Mouse (Mus musculus) forebrain, embryonic 11.5 days (tissue): ENCODE results near the gene Zfp280c. TPM values are rescaled to one million over a fixed set of nuclear protein-coding genes. Genes with fewer than 3 reads are reported as not detected.

ENCODE experiments used
- ATAC-seq: fragments of 200-750 bp; cut with Nextera tagmentation; replicated peaks from 2 replicates; pipeline ENCODE4 v1.8.0; 2017; ENCODE audit warnings: moderate TSS enrichment; ENCODE audit not compliant: low FRiP score
- DNase-seq: peaks from one replicate; pipeline ENCODE4 v3.0.0-alpha.2; 2017; ENCODE audit warnings: low spot score
- H3K27ac ChIP-seq: fragments of 300-500 bp; sonication (generic); 2 replicates; pipeline ENCODE4 v1.5.1; 2014; ENCODE audit warnings: low read depth, low read length
- H3K27me3 ChIP-seq: fragments of 300-500 bp; sonication (generic); 2 replicates; pipeline ENCODE4 v1.6.1; 2014; ENCODE audit warnings: mild to moderate bottlenecking, low read length, mixed read lengths; ENCODE audit not compliant: control insufficient read depth, insufficient read depth
- H3K36me3 ChIP-seq: fragments of 300-500 bp; sonication (generic); 2 replicates; pipeline ENCODE4 v1.6.1; 2014; ENCODE audit warnings: mild to moderate bottlenecking, low read length, moderate library complexity, mixed read lengths; ENCODE audit not compliant: control insufficient read depth, insufficient read depth
- H3K4me1 ChIP-seq: fragments of 300-500 bp; sonication (generic); replicated peaks from 2 replicates; pipeline ENCODE4 v1.6.1; 2014; ENCODE audit warnings: low read length, mixed read lengths; ENCODE audit not compliant: control insufficient read depth, insufficient read depth
- H3K4me2 ChIP-seq: fragments of 300-500 bp; sonication (generic); 2 replicates; pipeline ENCODE4 v1.6.1; 2014; ENCODE audit warnings: low read depth, mild to moderate bottlenecking, low read length, moderate library complexity, mixed read lengths; ENCODE audit not compliant: severe bottlenecking
- H3K4me3 ChIP-seq: fragments of 300-500 bp; sonication (generic); 2 replicates; pipeline ENCODE4 v1.5.1; 2014; ENCODE audit warnings: low read depth, low read length
- H3K9ac ChIP-seq: fragments of 300-500 bp; sonication (generic); 2 replicates; pipeline ENCODE4 v1.6.1; 2014; ENCODE audit warnings: low read length
- H3K9me3 ChIP-seq: fragments of 300-500 bp; sonication (generic); 2 replicates; pipeline ENCODE4 v1.6.1; 2016; ENCODE audit warnings: low read length, mixed read lengths; ENCODE audit not compliant: control insufficient read depth
- WGBS: fragments of 180-500 bp; shearing (Covaris S2); extraction: QIAGEN DNeasy Blood & Tissue Kit; methylation state at CpG from one replicate; pipeline ENCODE4 v1.1.7; 2014; 5-methylcytosine and 5-hydroxymethylcytosine counted together
- polyA plus RNA-seq: library from polyadenylated mRNA; unstranded; fragments of >200 nt; fragmentation: Nextera tagmentation; extraction: Ambion mirVana; gene quantifications from 2 replicates; pipeline ENCODE4 v1.2.1, GENCODE M21; 2014

Zfp280c gene
- polyA plus RNA-seq, result 19.4 and 25.1 TPM in 2 replicates

DNA sequence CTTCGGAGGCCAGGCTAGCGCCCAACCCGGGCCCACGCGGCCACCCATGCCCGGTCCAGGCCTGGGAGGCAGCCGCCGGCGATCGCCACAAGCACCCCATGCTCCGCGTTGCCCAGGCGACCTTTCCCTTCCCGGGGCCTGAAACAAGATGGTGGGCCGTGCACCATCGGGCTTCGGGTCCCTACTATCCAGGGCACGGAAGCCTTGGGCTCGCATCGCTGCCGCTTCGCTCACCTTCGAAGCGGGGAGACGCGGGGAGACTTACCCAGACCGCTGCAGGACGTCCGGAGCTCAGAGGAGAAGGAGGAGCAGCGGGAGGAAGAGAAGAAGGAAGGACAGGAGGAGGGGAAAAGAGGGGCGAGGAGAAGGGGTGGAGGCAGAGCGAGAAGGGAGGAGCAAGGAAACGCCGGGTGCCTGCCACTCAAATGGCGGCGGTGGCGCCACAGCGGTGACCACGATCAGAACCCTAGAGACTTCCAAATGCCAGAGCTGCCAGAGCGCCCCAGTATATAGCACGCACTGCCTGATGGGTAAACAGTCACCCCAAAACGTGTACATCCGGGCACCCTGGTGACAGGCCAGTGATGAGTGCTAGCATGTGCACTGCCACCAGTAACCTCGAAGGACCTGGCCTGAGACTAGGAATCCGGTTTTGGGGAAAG is at the start of gene Zfp280c:
Gene Zfp280c (minus strand): TSS at position 406 of the 662 bp plus-strand sequence.
- Histone ChIP-seq H3K27ac (peak within 1 kb of the TSS; percentile 77), H3K4me3 (peak within 1 kb of the TSS; percentile 57), H3K9me3 (no peaks in the 10 kb centered on the region), H3K9ac (peak within 1 kb of the TSS; percentile 79), H3K36me3 (no peaks in the 10 kb centered on the region; the same call in 1 of the 2 replicates), H3K4me1 (no peaks in the 10 kb centered on the region), H3K27me3 (no peaks in the 10 kb centered on the region), H3K4me2 (peak within 1 kb of the TSS; percentile 42)
- DNase-seq, result peak; percentile 81
- WGBS, result 14% methylated on average over 45 of the region's 45 CpGs
- peak; percentile 93 for ATAC-seq

DNA sequence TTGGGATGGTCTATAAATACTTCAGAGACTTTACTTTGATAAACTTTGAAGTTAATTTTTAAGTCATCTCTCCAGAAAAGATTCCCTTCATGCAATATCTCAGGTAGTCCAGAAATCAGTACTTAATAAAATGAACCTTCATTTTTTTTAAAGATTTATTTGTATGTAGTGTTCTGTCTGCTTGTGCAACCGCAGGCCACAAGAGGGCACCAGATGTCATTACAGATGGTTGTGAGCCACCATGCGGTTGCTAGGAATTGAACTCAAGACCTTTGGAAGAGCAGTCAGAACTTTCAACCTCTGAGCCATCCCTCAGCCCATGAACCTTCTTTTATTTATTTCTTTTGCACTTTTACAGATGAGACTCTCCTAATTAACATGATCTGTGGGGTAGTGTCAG is 42.7 kb upstream of the Zfp280c start:
- Histone ChIP-seq H3K36me3 (no peaks in the 10 kb centered on the region), H3K4me2 (no peak overlapping the region), H3K27me3 (no peaks in the 10 kb centered on the region), H3K9ac (no peak overlapping the region), H3K27ac (no peak overlapping the region), H3K4me3 (no peak overlapping the region), H3K9me3 (no peaks in the 10 kb centered on the region), H3K4me1 (no peaks in the 10 kb centered on the region)
- ATAC-seq (no peak), DNase-seq (no peak)
- 55% methylated on average over 2 of the region's 2 CpGs for WGBS

GRCm38 (mm10) chrX:48624054-48624420 is 29.7 kb upstream of the Zfp280c start:
- WGBS, result 26% methylated on average over 9 of the region's 9 CpGs
- H3K27ac ChIP-seq, result peak overlapping the region; percentile 87; the same call in 1 of the 2 replicates
- no peak; the same call in 1 of the 2 replicates for ATAC-seq

GRCm38 (mm10) chrX:48623379-48624053 is 29.2 kb upstream of the Zfp280c start, which contains the start of gene Slc25a14:
Gene Slc25a14, plus strand, starts transcription at chrX:48623413.
- peak; percentile 81 for DNase-seq
- H3K4me1 ChIP-seq, result no peaks in the 10 kb centered on the region
- WGBS, result 15% methylated on average over 32 of the region's 38 CpGs
- peak within 1 kb of the TSS; percentile 87 for H3K27ac ChIP-seq
- H3K36me3 ChIP-seq, result no peaks in the 10 kb centered on the region
- H3K9me3 ChIP-seq, result no peaks in the 10 kb centered on the region
- peak; percentile 96 for ATAC-seq
- peak within 1 kb of the TSS; percentile 47 for H3K4me2 ChIP-seq
- H3K27me3 ChIP-seq, result no peaks in the 10 kb centered on the region
- H3K9ac ChIP-seq, result peak within 1 kb of the TSS; percentile 58
- peak within 1 kb of the TSS; percentile 52 for H3K4me3 ChIP-seq

More at GRCm38 (mm10) chrX:48624054-48624420, 29.7 kb upstream of the Zfp280c start:
- Histone ChIP-seq H3K4me1 (no peaks in the 10 kb centered on the region), H3K9me3 (no peaks in the 10 kb centered on the region), H3K4me3 (peak overlapping the region; percentile 52), H3K4me2 (peak overlapping the region; percentile 47), H3K9ac (peak overlapping the region; percentile 58; the same call in 1 of the 2 replicates), H3K27me3 (no peaks in the 10 kb centered on the region), H3K36me3 (no peaks in the 10 kb centered on the region)
- DNase-seq, result no peak

DNA sequence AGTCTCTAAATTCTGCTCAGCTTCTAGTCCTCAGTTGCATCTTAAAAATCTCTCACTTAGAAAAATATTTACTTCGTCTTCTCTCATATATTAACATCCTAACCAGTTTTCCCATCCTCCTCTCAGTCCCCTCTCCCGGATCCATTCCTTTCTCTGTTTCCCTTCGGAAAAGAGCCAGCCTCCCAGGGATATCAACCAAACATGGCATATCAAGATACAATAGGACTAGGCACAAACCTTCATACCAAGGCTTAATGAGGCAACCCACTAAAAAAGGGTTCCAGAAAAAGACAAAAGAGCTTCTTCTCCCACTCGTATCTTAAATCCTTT is 28.7 kb upstream of the Zfp280c start:
- Histone ChIP-seq H3K27ac (peak overlapping the region; percentile 87), H3K36me3 (no peaks in the 10 kb centered on the region), H3K9ac (peak overlapping the region; percentile 58), H3K4me3 (peak overlapping the region; percentile 52), H3K9me3 (no peaks in the 10 kb centered on the region), H3K27me3 (no peaks in the 10 kb centered on the region), H3K4me2 (peak overlapping the region; percentile 41), H3K4me1 (no peaks in the 10 kb centered on the region)
- DNase-seq (no peak), ATAC-seq (no peak; the same call in 1 of the 2 replicates)
- 19% methylated on average over 4 of the region's 4 CpGs for WGBS

DNA sequence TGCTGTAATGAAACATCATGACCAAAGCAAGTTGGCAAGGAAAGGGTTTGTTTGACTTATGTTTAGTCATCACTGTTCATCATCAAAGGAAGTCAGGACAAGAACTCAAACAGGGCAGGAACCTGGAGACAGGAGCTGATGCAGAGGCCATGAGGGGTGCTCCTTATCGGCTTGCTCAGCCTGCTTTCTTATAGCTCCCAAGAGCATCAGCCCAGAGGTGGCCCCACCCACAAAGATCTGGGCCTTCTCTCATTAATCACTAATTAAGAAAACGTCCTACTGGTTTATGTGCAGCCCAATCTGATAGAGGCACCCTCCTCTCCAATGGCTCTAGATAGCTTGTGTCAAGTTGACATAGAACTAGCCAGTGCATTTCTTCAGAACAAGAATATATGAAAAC is 10.6 kb upstream of the Zfp280c start:
- Histone ChIP-seq H3K4me1 (no peaks in the 10 kb centered on the region), H3K4me2 (no peak overlapping the region), H3K36me3 (no peaks in the 10 kb centered on the region), H3K9ac (no peak overlapping the region), H3K4me3 (no peak overlapping the region), H3K27ac (no peak overlapping the region), H3K27me3 (no peaks in the 10 kb centered on the region), H3K9me3 (no peaks in the 10 kb centered on the region)
- 63% methylated on average over 2 of the region's 2 CpGs for WGBS
- ATAC-seq, result no peak
- DNase-seq, result no peak

GRCm38 (mm10) chrX:48596906-48597305 is 2.6 kb upstream of the Zfp280c start:
- H3K9ac ChIP-seq, result no peak overlapping the region
- H3K4me2 ChIP-seq, result no peak overlapping the region
- H3K27ac ChIP-seq, result no peak overlapping the region
- ATAC-seq (no peak), DNase-seq (no peak)
- no peak overlapping the region for H3K4me3 ChIP-seq
- no peaks in the 10 kb centered on the region for H3K27me3 ChIP-seq
- no peaks in the 10 kb centered on the region for H3K4me1 ChIP-seq
- 93% methylated on average over 5 of the region's 5 CpGs for WGBS
- H3K9me3 ChIP-seq, result no peaks in the 10 kb centered on the region
- no peaks in the 10 kb centered on the region for H3K36me3 ChIP-seq

GRCm38 (mm10) chrX:48596053-48596452 is 1.7 kb upstream of the Zfp280c start:
- H3K9ac ChIP-seq, result no peak overlapping the region
- no peak overlapping the region for H3K27ac ChIP-seq
- H3K36me3 ChIP-seq, result no peaks in the 10 kb centered on the region
- DNase-seq, result no peak
- H3K4me3 ChIP-seq, result no peak overlapping the region
- no peaks in the 10 kb centered on the region for H3K9me3 ChIP-seq
- H3K27me3 ChIP-seq, result no peaks in the 10 kb centered on the region
- H3K4me2 ChIP-seq, result no peak overlapping the region
- H3K4me1 ChIP-seq, result no peaks in the 10 kb centered on the region
- 89% methylated on average over 8 of the region's 9 CpGs for WGBS
- ATAC-seq, result no peak
